Mouse (Mus musculus) kidney, postnatal 36 days (tissue): ENCODE measurements around the gene Cisd3.

Source experiments
- DNase-seq, 2 experiments: peaks; one replicate each; pipeline ENCODE4 v3.0.0; 2021 to 2022; ENCODE audit warnings: mixed read lengths in 2 of 2

The Cisd3 gene

GRCm38 (mm10) chr11:97663528-97664338, 21.9 kb upstream of the Cisd3 start:
- DNase-seq: peak; percentile 65 to 78

- no peak for DNase-seq
Observed at GRCm38 (mm10) chr11:97664339-97664665, 21.3 kb upstream of the Cisd3 start.

- peak; percentile 41 to 50 for DNase-seq
Observed at GRCm38 (mm10) chr11:97664771-97665240, 20.8 kb upstream of the Cisd3 start.

DNA sequence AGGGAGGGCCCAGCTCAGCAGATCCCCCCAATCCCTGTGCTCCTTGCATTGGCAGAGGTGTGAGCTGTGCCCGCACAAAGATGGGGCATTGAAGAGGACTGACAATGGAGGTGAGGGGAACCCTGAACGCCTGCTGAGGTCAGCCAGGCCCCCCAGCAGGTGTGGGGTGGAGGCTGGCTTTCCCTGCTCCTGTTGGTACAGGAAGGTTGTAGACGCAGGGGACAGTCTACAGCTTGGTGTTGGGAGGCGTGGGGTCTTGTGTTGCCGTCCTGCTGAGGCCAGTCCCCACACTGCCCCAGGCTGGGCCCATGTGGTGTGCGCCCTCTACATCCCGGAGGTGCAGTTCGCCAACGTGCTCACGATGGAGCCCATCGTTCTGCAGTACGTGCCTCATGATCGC, 20.2 kb upstream of the Cisd3 start:
- DNase-seq: no peak

DNA sequence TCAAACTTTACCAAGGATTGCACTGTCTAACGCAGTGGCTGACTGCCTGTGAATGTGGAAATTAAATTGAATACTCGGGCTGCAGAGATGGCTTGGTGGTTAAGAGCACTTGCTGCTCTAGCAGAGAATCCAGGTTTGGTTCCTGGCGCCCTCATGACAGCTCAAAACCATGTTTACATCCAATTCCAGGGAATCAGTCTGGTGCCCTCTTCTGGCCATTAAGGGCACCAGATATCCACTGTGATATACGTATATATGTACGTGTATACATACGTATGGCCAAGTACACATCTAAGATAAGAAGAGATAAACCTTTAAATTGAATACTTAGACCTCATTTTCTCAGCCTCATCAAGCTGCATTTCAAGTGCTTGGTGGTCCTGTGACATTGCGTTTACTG, 19.4 kb upstream of the Cisd3 start:
- DNase-seq: no peak

DNA sequence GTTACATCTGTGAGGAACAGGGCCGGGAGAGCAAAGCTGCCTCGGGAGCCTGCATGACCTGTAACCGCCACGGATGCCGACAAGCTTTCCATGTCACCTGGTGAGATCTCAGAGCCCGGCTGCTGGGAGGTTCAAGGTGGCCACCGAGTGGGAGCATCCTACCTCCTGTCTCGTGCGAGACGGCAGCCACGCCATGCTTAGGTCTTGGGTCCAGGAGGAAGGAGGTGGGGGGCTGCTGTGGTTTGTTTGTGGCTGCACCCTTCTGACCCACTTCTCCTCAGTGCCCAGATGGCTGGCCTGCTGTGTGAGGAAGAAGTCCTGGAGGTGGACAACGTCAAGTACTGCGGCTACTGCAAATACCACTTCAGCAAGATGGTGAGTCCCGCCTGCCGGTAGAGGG, 18.8 kb upstream of the Cisd3 start:
- DNase-seq: no peak

DNA sequence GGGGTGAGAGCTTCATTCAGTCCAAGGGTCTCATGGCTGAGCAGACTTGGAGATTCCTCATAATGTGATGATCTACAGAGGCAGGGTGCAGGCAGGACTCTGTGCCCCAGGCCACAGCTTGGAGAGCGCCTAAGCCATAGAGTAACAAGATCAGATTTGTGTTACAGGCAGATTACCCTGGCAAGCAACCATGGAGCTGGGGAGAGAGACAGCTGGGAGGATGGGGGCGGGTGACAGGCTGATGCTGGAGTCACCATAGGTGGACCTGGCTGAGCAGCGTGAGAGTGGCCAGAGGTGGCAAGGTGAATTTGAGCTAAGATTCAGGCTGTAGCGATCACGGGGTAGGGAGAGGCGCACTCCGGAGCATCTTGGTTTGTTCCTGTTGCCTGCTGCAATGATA, 17.5 kb upstream of the Cisd3 start:
- DNase-seq: no peak

DNA sequence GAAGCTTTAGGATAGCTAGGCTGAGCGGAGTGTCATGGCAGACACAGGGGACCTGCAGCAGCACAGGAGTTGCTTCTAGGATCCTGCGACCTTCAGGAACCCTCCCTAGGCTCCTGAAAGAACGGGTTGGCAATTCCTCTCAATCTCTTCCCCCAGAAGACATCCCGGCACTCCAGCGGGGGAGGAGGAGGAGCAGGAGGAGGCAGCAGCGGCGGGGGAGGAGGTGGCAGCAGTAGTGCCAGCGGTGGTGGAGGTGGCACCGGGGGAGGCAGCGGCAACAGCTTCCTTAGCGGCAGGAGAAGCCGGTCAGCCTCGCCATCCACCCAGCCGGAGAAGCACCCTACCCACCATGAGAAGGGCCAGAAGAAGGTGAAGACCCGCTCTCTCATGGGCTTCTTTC, 16.4 kb upstream of the Cisd3 start:
- peak; percentile 21 to 24 for DNase-seq

GRCm38 (mm10) chr11:97669829-97670228, 15.8 kb upstream of the Cisd3 start:
- peak; percentile 67 to 68 for DNase-seq

DNA sequence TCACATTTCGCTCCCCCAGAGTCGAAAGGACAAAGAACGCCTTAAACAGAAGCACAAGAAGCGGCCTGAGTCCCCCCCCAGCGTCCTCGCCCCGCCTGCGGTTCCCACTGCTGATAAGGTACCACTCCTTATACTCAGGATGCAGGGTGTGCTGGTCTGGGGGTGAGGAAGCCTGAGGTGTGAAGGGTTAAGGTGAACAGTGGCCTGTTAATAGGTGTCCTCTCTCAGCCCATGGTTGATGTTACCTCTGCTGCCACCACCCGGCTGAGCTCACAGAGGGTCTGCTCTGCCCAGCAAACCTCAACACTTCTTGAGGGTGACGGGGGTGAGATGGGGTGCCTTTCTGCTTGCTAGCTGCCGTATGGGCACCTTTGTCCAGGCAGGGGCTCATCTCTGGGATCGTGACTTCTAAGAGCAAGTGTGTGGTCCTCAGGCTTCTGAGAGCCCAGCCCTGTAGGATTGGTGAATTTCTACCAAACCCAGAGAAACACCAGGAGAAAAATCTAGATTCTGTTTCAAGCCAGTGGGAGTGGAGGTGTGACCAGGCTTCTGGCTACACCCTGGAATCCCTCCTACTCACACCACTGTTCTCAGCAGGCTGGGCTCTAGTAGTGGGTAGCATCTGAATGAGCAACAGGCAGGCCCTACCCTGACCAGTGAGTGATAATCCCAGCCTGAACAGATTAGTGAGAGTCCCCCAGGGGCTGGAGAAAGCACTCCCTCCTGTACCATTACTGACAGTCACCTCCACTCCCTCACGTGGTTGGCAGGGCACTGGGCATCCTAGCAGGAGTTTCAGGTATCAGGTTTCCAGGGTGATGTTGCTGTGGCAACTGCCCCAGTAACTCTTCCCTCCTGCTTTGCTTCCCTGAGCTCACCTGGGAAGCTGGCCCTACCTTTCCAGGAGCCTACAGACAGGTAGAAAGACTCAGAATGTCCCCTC, 15.1 kb upstream of the Cisd3 start:
- DNase-seq: peak in 1 of 2 experiments; percentile 27

DNA sequence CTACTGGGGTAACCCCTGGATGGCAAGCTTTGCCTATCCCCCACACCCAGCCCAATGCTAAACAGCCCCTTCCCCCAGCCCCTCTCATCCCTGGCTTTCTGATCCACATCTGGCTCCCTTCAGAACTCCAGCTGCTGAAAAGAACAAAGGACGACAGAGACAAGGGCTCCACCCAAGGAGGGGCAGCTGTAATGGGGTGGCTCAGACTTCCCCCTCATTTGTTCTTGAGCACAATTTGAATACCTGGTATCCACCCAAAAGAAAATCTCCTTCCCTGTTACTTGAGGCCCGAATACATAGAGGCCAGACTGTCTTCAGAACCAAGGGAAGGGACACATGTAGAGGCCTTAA, 14.5 kb upstream of the Cisd3 start:
- no peak for DNase-seq

DNA sequence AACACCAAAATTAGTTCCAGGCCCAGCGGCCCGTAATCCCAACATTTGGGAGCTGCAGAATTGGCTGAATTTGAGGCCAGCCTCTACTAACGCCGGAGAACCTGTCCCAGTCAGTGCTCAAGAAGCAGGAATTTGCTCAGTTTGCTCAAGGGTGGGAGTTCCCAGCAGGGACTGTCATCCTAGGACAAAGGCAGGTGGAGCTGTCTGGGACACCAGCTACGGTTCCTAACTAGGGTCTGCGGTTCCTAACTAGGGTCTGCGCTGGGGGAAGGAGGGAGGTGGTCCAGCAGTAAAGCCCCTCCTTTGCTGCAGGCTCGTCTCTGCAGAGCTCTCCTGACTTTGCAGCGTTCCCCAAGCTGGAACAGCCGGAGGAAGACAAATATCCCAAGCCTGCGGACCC, 12.5 kb upstream of the Cisd3 start:
- no peak for DNase-seq

- no peak for DNase-seq
Observed at GRCm38 (mm10) chr11:97676050-97676754, 9.4 kb upstream of the Cisd3 start.

- no peak for DNase-seq
Observed at GRCm38 (mm10) chr11:97677381-97677780, 8.2 kb upstream of the Cisd3 start.

DNA sequence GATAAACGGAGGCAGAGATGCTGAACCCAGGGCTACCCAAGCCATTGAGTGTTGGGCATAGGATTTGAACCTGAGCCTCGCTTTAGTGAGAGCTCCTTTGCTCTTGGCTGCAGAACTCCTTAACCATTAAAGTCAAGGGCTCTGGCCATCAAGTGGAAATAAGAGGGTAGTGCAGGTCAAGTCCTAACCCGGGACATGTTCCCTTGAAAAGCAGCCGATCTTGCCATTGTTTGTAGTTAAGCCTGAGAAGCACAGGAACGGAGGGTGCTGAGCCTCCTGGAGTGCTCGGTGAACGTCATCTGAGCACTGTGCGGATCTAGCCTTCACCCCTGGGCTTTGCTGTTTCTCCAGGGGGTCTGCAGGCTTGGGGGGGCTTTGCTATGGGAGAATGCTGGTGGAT, 7.8 kb upstream of the Cisd3 start:
- no peak for DNase-seq

DNA sequence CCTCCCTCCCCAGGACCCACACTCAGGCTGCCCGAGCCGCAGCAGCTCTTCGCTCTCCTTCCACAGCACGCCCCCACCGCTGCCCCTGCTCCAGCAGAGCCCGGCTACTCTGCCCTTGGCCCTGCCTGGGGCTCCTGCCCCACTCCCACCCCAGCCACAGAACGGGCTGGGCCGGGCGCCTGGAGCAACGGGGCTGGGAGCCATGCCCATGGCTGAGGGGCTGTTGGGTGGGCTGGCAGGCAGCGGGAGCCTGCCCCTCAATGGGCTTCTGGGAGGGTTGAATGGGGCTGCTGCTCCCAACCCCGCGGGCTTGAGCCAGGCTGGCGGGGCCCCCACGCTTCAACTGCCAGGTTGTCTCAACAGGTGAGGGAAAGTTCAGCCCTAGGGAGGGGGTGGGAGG, 7.3 kb upstream of the Cisd3 start:
- DNase-seq: no peak

DNA sequence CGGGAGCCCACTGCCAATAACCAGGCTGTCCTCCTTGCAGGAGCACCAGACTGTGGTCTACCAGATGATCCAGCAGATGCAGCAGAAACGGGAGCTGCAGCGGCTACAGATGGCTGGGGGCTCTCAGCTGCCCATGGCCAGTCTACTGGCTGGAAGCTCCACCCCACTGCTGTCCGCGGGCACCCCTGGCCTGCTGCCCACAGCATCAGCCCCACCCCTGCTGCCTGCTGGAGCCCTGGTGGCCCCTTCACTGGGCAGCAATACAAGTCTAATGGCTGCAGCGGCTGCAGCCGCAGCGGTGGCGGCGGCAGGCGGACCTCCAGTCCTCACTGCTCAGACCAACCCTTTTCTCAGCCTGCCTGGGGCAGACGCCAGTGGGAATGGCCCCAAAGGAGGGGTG, 5.2 kb upstream of the Cisd3 start:
- no peak for DNase-seq

GRCm38 (mm10) chr11:97682504-97683055, 3.0 kb upstream of the Cisd3 start:
- no peak for DNase-seq

- no peak for DNase-seq
Observed at GRCm38 (mm10) chr11:97684063-97684680, 1.5 kb upstream of the Cisd3 start.

DNA sequence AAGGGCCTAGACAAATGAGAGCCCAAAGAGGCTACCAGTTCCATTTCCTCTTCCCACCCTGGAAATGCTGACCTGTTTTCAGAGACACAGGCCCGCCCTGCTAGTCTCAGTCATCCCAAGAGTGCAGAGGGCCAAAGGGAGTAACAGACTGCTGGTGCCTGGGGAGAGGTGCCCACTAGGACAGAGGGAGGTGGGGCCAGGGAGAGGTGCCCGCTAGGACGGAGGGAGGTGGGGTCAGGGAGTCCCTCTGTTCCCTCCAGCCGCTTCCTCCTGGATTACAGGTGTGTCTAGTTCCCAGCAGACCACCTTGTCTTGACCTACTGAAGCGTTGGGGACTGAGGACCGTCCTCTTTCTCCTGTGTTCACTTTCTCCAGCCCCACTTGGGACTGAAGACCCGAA, 860 bp upstream of the Cisd3 start:
- DNase-seq: peak; percentile 23 to 47

DNA sequence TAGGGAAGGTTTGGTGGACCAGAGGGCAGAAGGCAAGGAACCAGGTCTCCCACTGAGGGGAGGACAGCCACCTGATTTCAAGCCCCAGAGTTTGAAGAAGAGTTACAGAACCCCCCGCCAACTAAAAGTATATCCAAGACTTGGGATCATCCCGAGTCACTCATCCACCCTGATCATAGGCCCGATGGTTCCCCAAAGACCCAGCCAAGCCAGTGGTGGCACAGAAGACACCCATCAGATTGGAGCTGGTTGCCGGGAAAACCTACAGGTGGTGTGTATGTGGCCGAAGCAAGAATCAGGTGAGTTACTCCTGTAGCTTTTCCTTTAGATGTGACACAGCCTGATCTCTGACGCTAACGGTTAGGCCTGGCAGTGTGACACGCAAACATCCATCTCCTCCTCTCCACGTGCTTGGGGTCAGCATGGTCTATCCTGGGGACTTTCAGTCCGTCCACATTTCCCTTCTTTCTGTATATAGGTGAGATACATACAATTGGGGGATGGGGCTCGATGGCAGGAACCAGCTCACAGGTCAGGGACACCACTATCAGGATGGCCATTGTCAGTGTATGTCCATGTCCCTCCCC, 789 bp downstream of the Cisd3 start:
- DNase-seq: peak; percentile 8 to 29

DNA sequence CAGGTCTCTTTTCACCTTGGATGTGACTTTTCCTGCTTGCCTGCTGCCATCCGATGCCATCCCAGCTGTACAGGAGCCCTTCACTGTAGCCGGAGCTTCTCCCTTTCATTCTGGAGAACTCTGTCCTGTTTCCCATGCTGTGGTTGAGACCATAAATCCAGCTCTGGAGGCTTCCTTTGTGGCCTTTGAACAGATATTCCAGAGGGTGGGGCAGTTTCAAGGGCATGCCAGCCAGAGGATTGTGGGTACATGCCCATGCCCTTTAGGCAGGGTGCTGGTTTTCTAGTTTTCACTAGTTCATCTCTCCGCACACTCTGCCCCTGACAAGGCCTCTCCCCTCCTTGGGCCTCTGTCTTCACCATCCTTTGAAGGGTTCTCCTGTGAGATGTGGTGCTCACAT, 1.4 kb downstream of the Cisd3 start:
- DNase-seq: peak; percentile 58 to 67
